Mouse (Mus musculus): ENCODE data around the gene Slc25a11. TPM values are rescaled to one million over a fixed set of nuclear protein-coding genes. Genes with fewer than 3 reads are reported as not detected.

Gene Slc25a11
- polyA plus RNA-seq, 1 experiment from 2014 or later = 156 TPM

DNA sequence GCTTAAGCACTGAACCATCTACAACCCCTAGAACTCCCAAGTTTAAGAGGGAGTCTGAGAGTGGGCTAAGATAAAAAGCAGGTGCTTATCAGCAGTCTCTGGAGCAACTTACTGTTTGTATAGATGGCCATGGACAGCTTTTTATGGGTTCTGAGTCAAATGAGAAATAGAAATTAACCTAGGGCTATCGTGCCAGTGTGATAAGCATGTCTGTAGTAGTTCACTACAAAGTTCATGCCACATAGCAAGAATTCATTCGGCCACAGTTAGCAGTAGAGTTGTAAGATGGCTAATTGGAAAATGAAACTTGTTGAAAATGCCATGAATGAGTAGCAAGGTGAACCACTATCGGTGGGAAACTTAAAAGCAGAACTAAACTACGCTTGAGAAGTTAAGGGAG is 1.2 kb upstream of the Slc25a11 start:
- H3K4me1 ChIP-seq (replicated peaks; ENCODE audit: control insufficient read depth, insufficient read depth, low read length) = peaks cover 49% of the 10 kb centered on the region
- H3K36me3 ChIP-seq (ENCODE audit: control insufficient read depth, insufficient read depth, low read length) = peaks cover 44% of the 10 kb centered on the region
- no peaks in the 10 kb centered on the region for H3K27me3 ChIP-seq (ENCODE audit: control insufficient read depth, insufficient read depth, low read depth, low read length)
- no peaks in the 10 kb centered on the region for H3K9me3 ChIP-seq (ENCODE audit: control insufficient read depth, low read length)
- WGBS = 71% methylated on average over 4 of the region's 4 CpGs
- H3K4me2 ChIP-seq (ENCODE audit: low read depth, low read length) = peak overlapping the region; percentile 94
- ATAC-seq (ENCODE audit: low read depth) = no peak
- H3K4me3 ChIP-seq (ENCODE audit: low read length) = peak overlapping the region; percentile 91
- peak overlapping the region; percentile 95 for H3K9ac ChIP-seq (ENCODE audit: low read length)
- H3K27ac ChIP-seq (ENCODE audit: low read length) = no peak overlapping the region

DNA sequence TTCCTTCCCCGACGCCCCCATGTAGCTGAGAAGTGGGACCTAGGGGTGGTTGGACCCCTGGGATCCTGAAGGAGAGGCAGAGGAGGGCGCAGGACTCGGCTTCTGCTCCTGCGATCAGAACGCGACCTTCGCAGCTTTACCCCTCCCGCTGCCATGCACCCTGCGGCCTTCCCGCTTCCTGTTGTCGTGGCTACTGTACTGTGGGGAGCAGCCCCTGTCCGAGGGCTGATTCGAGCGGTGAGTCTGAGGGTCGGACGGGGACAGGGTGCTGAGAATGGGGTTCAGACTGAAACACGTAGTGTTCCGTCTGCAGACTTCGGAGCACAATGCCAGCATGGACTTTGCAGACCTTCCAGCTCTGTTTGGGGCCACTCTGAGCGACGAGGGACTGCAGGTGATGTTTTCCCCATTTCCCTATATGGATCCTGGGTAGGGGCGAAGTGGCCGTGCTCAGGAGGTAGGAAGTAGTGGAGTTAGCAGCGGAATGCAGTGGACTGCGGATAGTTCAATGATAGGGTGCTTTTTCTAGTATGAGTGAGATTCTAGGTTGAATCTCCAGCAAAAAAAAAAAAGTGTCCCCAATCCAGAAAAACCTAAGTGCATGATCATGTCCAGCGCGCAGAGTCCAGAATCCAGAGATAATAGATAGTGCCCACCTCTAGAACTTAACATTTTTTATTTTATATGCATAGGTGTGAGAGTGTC is 589 bp upstream of the Slc25a11 start:
- Histone ChIP-seq H3K27ac (ENCODE audit: low read length) (peak overlapping the region; percentile 99), H3K4me1 (replicated peaks; ENCODE audit: control insufficient read depth, insufficient read depth, low read length) (peaks cover 49% of the 10 kb centered on the region), H3K36me3 (ENCODE audit: control insufficient read depth, insufficient read depth, low read length) (peaks cover 46% of the 10 kb centered on the region), H3K4me3 (ENCODE audit: low read length) (peak overlapping the region; percentile 91), H3K4me2 (ENCODE audit: low read depth, low read length) (peak overlapping the region; percentile 94), H3K27me3 (ENCODE audit: control insufficient read depth, insufficient read depth, low read depth, low read length) (no peaks in the 10 kb centered on the region), H3K9me3 (ENCODE audit: control insufficient read depth, low read length) (no peaks in the 10 kb centered on the region), H3K9ac (ENCODE audit: low read length) (peak overlapping the region; percentile 95)
- ATAC-seq (ENCODE audit: low read depth) = peak; percentile 16
- WGBS = 3% methylated on average over 28 of the region's 28 CpGs

DNA sequence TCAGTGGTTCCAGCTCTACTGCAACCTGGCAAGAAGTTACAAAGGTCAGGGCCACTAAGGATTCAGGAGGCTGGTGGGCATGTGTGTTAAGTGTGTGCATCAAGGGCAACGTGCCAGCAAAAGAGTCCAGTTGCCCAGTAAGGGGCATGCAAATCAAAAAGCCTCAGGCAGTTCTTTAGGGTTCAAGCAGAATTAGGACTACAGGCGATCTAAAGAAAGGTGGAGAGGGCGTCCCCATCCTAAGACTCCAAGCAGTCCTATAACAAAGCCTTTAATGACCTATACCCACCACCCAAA is 1.1 kb downstream of the Slc25a11 start:
- H3K27me3 ChIP-seq (ENCODE audit: control insufficient read depth, insufficient read depth, low read depth, low read length) = no peaks in the 10 kb centered on the region
- peaks cover 32% of the 10 kb centered on the region for H3K4me1 ChIP-seq (replicated peaks; ENCODE audit: control insufficient read depth, insufficient read depth, low read length)
- ATAC-seq (ENCODE audit: low read depth) = no peak
- peak overlapping the region; percentile 76 for H3K4me2 ChIP-seq (ENCODE audit: low read depth, low read length)
- no peaks in the 10 kb centered on the region for H3K9me3 ChIP-seq (ENCODE audit: control insufficient read depth, low read length)
- peak overlapping the region; percentile 93 for H3K27ac ChIP-seq (ENCODE audit: low read length)
- H3K4me3 ChIP-seq (ENCODE audit: low read length) = peak overlapping the region; percentile 91
- 19% methylated on average over 3 of the region's 3 CpGs for WGBS
- peak overlapping the region; percentile 96 for H3K9ac ChIP-seq (ENCODE audit: low read length)
- peaks cover 34% of the 10 kb centered on the region for H3K36me3 ChIP-seq (ENCODE audit: control insufficient read depth, insufficient read depth, low read length)

DNA sequence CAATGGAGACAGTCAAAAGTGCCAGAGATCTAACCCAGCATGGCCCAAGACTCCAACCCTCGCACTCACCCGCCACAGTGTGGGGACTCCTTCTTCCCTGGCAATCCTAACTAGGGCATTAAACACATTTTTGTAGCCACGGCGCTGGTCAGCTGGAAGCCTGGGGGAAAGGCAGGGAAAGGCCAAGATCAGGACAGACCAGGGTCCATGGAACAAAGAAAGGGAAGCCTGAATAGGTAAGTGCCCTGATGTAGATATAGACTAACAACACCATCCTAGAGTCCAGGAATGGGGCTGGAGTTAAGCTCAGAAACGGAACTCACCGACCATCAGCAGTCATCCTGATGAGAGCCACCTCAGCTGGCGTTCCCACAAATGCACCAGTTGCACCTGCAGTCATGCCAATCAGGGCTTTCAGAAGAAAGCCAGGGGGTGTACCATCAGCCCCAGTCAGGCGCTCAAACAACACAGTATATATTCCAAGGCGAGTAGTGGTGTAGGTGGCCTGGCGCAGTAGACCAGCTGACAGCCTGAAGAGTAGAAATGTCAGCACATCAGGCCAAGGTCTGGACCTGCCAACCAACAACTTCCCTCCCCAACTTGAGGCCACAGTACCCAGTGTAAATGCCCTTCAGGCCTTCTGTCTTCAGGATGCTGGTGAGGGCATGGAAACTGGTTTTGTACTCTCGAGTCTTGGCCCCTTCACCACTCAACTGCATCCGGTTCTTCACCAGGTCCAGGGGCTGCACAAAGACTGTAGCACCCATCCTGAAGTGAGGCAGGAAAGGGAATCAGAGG is 1.6 kb downstream of the Slc25a11 start:
- 0 out of 2 replicates have a peak overlapping the region, but pooled peaks have one; percentile 93 for H3K27ac ChIP-seq (ENCODE audit: low read length)
- no peak for ATAC-seq (ENCODE audit: low read depth)
- WGBS = 82% methylated on average over 12 of the region's 12 CpGs
- peaks cover 27% of the 10 kb centered on the region for H3K4me1 ChIP-seq (replicated peaks; ENCODE audit: control insufficient read depth, insufficient read depth, low read length)
- peak overlapping the region; percentile 91 for H3K4me3 ChIP-seq (ENCODE audit: low read length)
- peaks cover 28% of the 10 kb centered on the region for H3K36me3 ChIP-seq (ENCODE audit: control insufficient read depth, insufficient read depth, low read length)
- H3K9me3 ChIP-seq (ENCODE audit: control insufficient read depth, low read length) = no peaks in the 10 kb centered on the region
- H3K27me3 ChIP-seq (ENCODE audit: control insufficient read depth, insufficient read depth, low read depth, low read length) = no peaks in the 10 kb centered on the region
- peak overlapping the region; percentile 76 for H3K4me2 ChIP-seq (ENCODE audit: low read depth, low read length)
- peak overlapping the region; percentile 96 for H3K9ac ChIP-seq (ENCODE audit: low read length)

DNA sequence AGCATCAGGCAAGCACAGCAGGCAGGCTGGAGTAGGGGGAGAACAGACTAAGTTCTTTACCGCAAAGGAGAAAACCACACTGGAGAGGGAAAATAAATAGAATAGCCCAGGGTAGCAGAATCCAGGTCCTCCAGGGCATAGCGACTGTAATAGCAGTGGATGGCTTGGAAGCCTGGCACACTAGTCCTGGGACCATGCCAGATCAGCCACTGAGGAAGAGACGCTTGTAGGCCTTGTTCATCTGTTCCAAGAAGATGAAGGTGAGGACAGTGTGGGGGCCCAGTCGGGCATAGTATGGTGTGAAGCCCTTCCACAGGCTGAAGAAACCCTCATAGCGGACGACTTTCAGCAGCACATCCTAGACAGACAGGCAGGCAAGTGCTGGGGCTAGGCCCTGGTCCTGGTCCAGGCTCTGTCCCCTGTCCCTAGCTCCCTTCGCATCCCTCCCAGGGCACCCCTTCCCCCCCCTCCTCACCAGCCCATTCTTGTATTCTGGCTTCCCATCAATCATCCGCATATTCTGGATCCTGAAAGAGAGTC is 2.6 kb downstream of the Slc25a11 start:
- ATAC-seq (ENCODE audit: low read depth) = no peak
- Histone ChIP-seq H3K4me2 (ENCODE audit: low read depth, low read length) (no peak overlapping the region), H3K9me3 (ENCODE audit: control insufficient read depth, low read length) (no peaks in the 10 kb centered on the region), H3K36me3 (ENCODE audit: control insufficient read depth, insufficient read depth, low read length) (peaks cover 25% of the 10 kb centered on the region), H3K27ac (ENCODE audit: low read length) (no peak overlapping the region), H3K27me3 (ENCODE audit: control insufficient read depth, insufficient read depth, low read depth, low read length) (no peaks in the 10 kb centered on the region), H3K4me1 (replicated peaks; ENCODE audit: control insufficient read depth, insufficient read depth, low read length) (peaks cover 26% of the 10 kb centered on the region), H3K4me3 (ENCODE audit: low read length) (no peak overlapping the region), H3K9ac (ENCODE audit: low read length) (no peak overlapping the region)
- WGBS = 93% methylated on average over 8 of the region's 8 CpGs

DNA sequence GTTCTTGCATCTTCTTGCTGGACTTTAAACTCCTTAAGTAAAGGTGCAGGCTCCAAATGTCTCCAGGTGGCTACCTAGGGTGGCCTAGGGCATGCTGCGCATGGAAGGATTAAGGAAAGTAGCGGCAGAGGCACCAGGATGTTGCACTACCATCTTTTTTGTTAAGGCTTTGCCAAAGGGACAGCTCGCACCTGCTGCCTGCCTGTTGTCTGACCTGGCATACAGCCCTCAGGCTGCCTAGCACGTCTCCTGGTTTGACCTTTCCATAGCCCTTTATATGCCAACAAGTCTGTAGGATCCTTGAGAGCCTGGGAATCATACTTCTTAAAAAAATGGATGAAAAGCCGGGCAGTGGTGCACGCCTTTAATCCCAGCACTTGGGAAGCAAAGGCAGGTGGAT is 4.2 kb downstream of the Slc25a11 start:
- Histone ChIP-seq H3K36me3 (ENCODE audit: control insufficient read depth, insufficient read depth, low read length) (peaks cover 13% of the 10 kb centered on the region), H3K4me2 (ENCODE audit: low read depth, low read length) (no peak overlapping the region), H3K4me1 (replicated peaks; ENCODE audit: control insufficient read depth, insufficient read depth, low read length) (peaks cover 10% of the 10 kb centered on the region), H3K27me3 (ENCODE audit: control insufficient read depth, insufficient read depth, low read depth, low read length) (no peaks in the 10 kb centered on the region), H3K9me3 (ENCODE audit: control insufficient read depth, low read length) (no peaks in the 10 kb centered on the region), H3K9ac (ENCODE audit: low read length) (no peak overlapping the region), H3K27ac (ENCODE audit: low read length) (no peak overlapping the region), H3K4me3 (ENCODE audit: low read length) (no peak overlapping the region)
- no peak for ATAC-seq (ENCODE audit: low read depth)
- WGBS = 88% methylated on average over 6 of the region's 6 CpGs

DNA sequence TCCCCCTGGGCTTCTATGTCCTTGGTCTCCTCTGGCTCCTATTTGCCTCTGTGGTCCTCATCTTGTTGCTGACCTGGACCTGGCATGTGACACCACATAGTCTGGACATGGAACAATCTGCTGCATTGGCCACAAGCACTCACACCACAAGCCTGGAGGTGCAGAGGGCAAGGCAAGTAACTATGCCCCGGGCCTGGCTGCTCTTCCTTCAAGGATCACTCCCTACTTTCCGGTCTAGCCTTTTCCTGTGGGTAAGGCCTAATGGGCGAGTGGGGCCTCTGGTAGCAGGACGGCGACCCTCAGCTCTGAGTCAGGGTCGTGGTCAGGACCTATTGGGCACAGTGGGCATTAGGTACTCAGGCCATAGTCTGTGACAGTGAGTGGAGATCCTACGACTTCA is 6.0 kb downstream of the Slc25a11 start:
- H3K27ac ChIP-seq (ENCODE audit: low read length) = no peak overlapping the region
- H3K4me3 ChIP-seq (ENCODE audit: low read length) = no peak overlapping the region
- peaks cover 10% of the 10 kb centered on the region for H3K4me1 ChIP-seq (replicated peaks; ENCODE audit: control insufficient read depth, insufficient read depth, low read length)
- peaks cover 13% of the 10 kb centered on the region for H3K36me3 ChIP-seq (ENCODE audit: control insufficient read depth, insufficient read depth, low read length)
- no peak overlapping the region for H3K4me2 ChIP-seq (ENCODE audit: low read depth, low read length)
- no peak overlapping the region for H3K9ac ChIP-seq (ENCODE audit: low read length)
- 79% methylated on average over 7 of the region's 7 CpGs for WGBS
- H3K27me3 ChIP-seq (ENCODE audit: control insufficient read depth, insufficient read depth, low read depth, low read length) = no peaks in the 10 kb centered on the region
- H3K9me3 ChIP-seq (ENCODE audit: control insufficient read depth, low read length) = no peaks in the 10 kb centered on the region
- no peak for ATAC-seq (ENCODE audit: low read depth)

DNA sequence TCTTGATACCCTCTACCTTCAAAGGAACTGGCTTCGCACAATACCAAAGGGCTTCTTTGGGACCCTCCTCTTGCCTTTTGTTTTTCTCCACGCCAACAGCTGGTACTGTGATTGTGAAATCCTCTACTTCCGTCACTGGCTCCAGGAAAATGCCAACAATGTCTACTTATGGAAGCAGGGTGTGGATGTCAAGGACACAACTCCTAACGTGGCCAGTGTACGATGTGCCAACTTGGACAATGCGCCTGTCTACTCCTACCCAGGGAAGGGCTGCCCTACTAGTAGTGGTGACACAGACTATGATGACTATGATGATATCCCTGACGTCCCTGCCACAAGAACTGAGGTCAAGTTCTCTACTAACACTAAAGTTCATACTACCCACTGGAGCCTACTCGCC is 7.3 kb downstream of the Slc25a11 start:
- Histone ChIP-seq H3K27ac (ENCODE audit: low read length) (no peak overlapping the region), H3K36me3 (ENCODE audit: control insufficient read depth, insufficient read depth, low read length) (peaks cover 13% of the 10 kb centered on the region), H3K27me3 (ENCODE audit: control insufficient read depth, insufficient read depth, low read depth, low read length) (no peaks in the 10 kb centered on the region), H3K4me2 (ENCODE audit: low read depth, low read length) (no peak overlapping the region), H3K4me3 (ENCODE audit: low read length) (no peak overlapping the region), H3K9ac (ENCODE audit: low read length) (no peak overlapping the region), H3K4me1 (replicated peaks; ENCODE audit: control insufficient read depth, insufficient read depth, low read length) (no peaks in the 10 kb centered on the region), H3K9me3 (ENCODE audit: control insufficient read depth, low read length) (no peaks in the 10 kb centered on the region)
- ATAC-seq (ENCODE audit: low read depth) = no peak
- WGBS = 78% methylated on average over 8 of the region's 8 CpGs

DNA sequence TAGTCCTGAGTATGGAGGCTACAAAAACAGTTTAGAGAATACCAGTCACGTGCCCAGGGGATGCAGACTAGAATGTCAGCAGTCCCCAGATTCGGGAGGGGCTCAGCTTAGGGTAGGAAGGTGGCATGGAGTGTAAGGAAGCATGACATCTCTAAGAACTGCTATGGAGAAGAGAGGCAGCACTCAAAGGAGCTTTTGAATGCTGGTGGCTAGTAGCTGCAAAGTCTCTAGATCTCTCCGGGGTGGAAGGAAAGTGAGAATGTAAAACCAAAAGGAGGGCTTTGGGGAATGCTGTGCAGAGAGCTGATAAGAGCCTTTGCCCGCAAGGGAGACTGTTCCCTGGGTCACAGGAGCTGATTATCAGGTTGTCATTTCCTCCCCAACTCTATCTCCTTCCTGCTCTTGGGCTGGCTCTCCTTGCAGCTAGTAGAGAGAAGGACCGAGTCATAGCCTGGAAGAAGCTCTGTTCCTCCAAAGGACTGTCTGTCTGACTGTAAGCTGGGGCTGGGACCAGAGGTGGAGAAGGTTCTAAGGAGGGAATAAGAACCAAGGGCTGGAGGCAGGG is 8.5 kb downstream of the Slc25a11 start, which contains the start of gene Gp1ba:
Gene Gp1ba (plus strand): TSS at position 409 of the 565 bp plus-strand sequence.
- peak within 1 kb of the TSS; percentile 5; the same call in 1 of the 2 replicates for H3K9ac ChIP-seq (ENCODE audit: low read length)
- H3K27ac ChIP-seq (ENCODE audit: low read length) = no peak within 1 kb of the TSS
- H3K27me3 ChIP-seq (ENCODE audit: control insufficient read depth, insufficient read depth, low read depth, low read length) = no peaks in the 10 kb centered on the region
- no peaks in the 10 kb centered on the region for H3K9me3 ChIP-seq (ENCODE audit: control insufficient read depth, low read length)
- H3K4me1 ChIP-seq (replicated peaks; ENCODE audit: control insufficient read depth, insufficient read depth, low read length) = no peaks in the 10 kb centered on the region
- no peak within 1 kb of the TSS for H3K4me2 ChIP-seq (ENCODE audit: low read depth, low read length)
- no peak within 1 kb of the TSS for H3K4me3 ChIP-seq (ENCODE audit: low read length)
- no peak for ATAC-seq (ENCODE audit: low read depth)
- 11% methylated on average over 5 of the region's 5 CpGs for WGBS
- peaks cover 4% of the 10 kb centered on the region; the same call in 1 of the 2 replicates for H3K36me3 ChIP-seq (ENCODE audit: control insufficient read depth, insufficient read depth, low read length)

All from lung, embryonic 16.5 days (tissue).